13 mouse cellular contexts compared by ENCODE assay signal in genomic region chr9:58373912-58374431, GRCm38 (mm10). TPM values are rescaled to one million over a fixed set of nuclear protein-coding genes. Genes with fewer than 3 reads are reported as not detected.
A peak's percentile ranks its signal among the peaks of the same experiment; 100 is the strongest.
DNase-seq lines count a peak whose midpoint lies in the region; ATAC-seq lines count a peak whose summit lies in the region.
"Had no signal": no experiment of that assay in that cellular context is flagged by ENCODE, and none has a peak within 500 bp of the region (broad histone marks: within the 10 kb centered on the region; RNA-seq: fewer than 3 reads in every experiment).

No protein-coding gene starts in this region.

- H3K27ac ChIP-seq in hindbrain, embryonic 15.5 days (replicated peaks) = no peak overlapping the region
- H3K27ac ChIP-seq in hindbrain, embryonic 14.5 days = no peak overlapping the region
- no peak overlapping the region for H3K27ac ChIP-seq in heart, embryonic 10.5 days
- no peak overlapping the region for H3K27ac ChIP-seq in heart, embryonic 11.5 days (ENCODE audit: low read depth, low read length)

- no peak overlapping the region for H3K4me2 ChIP-seq in hindbrain, embryonic 15.5 days
- H3K4me2 ChIP-seq in hindbrain, embryonic 14.5 days (replicated peaks) = no peak overlapping the region
- H3K4me2 ChIP-seq in heart, embryonic 11.5 days = no peak overlapping the region

- no peak for DNase-seq in hindbrain, embryonic 14.5 days (ENCODE audit: low spot score)
- DNase-seq in cerebellum, postnatal 25 days = peak; percentile 52 to 67
- DNase-seq in layer of hippocampus, postnatal 14 days (ENCODE audit: low spot score in 2 of 2) = peak; percentile 31 to 32
- peak; percentile 62 to 77 for DNase-seq in right cerebral cortex, postnatal 10 days (ENCODE audit: low spot score in 2 of 2)
- no peak for DNase-seq in heart, embryonic 10.5 days (ENCODE audit: low spot score)
- no peak for DNase-seq in adipocyte (ENCODE audit: low spot score)
- DNase-seq: thymus, adult 18-20 months had no signal

- no peaks in the 10 kb centered on the region for H3K9me3 ChIP-seq in hindbrain, embryonic 15.5 days
- no peaks in the 10 kb centered on the region for H3K9me3 ChIP-seq in hindbrain, embryonic 14.5 days (ENCODE audit: control insufficient read depth, low read length)
- H3K9me3 ChIP-seq in heart, embryonic 10.5 days = no peaks in the 10 kb centered on the region
- H3K9me3 ChIP-seq in heart, embryonic 11.5 days (replicated peaks; ENCODE audit: control insufficient read depth, low read length) = no peaks in the 10 kb centered on the region

- peaks cover 24% of the 10 kb centered on the region; the same call in 1 of the 2 replicates for H3K4me1 ChIP-seq in hindbrain, embryonic 15.5 days (replicated peaks)
- H3K4me1 ChIP-seq in hindbrain, embryonic 14.5 days (replicated peaks; ENCODE audit: control insufficient read depth, insufficient read depth, low read length) = peaks cover 18% of the 10 kb centered on the region
- peaks cover 9% of the 10 kb centered on the region for H3K4me1 ChIP-seq in heart, embryonic 10.5 days
- peaks cover 5% of the 10 kb centered on the region for H3K4me1 ChIP-seq in heart, embryonic 11.5 days (ENCODE audit: control insufficient read depth, insufficient read depth, low read length)

- WGBS in hindbrain, embryonic 15.5 days = 43% methylated on average over 12 of the region's 12 CpGs
- WGBS in hindbrain, embryonic 14.5 days = 45% methylated on average over 12 of the region's 12 CpGs
- 75% methylated on average over 12 of the region's 12 CpGs for WGBS in heart, embryonic 10.5 days
- 74% methylated on average over 12 of the region's 12 CpGs for WGBS in heart, embryonic 11.5 days (ENCODE audit: insufficient replicate concordance)

- H3K4me3 ChIP-seq in hindbrain, embryonic 15.5 days = no peak overlapping the region
- no peak overlapping the region for H3K4me3 ChIP-seq in hindbrain, embryonic 14.5 days (replicated peaks; ENCODE audit: low read length)
- H3K4me3 ChIP-seq in heart, embryonic 10.5 days = no peak overlapping the region
- H3K4me3 ChIP-seq in heart, embryonic 11.5 days (ENCODE audit: low read depth, low read length) = no peak overlapping the region

- no peaks in the 10 kb centered on the region for H3K27me3 ChIP-seq in hindbrain, embryonic 15.5 days
- no peaks in the 10 kb centered on the region for H3K27me3 ChIP-seq in hindbrain, embryonic 14.5 days (ENCODE audit: control insufficient read depth, insufficient read depth, low read length)
- 0 out of 2 replicates have a peak, but pooled peaks cover 4% of the 10 kb centered on the region for H3K27me3 ChIP-seq in heart, embryonic 10.5 days (ENCODE audit: insufficient read depth, poor library complexity, severe bottlenecking)
- H3K27me3 ChIP-seq in heart, embryonic 11.5 days (ENCODE audit: control insufficient read depth, insufficient read depth, low read length) = no peaks in the 10 kb centered on the region

- H3K36me3 ChIP-seq in hindbrain, embryonic 15.5 days = no peaks in the 10 kb centered on the region
- H3K36me3 ChIP-seq in hindbrain, embryonic 14.5 days (replicated peaks; ENCODE audit: control insufficient read depth, insufficient read depth) = no peaks in the 10 kb centered on the region
- H3K36me3 ChIP-seq in heart, embryonic 10.5 days = no peaks in the 10 kb centered on the region
- no peaks in the 10 kb centered on the region for H3K36me3 ChIP-seq in heart, embryonic 11.5 days (ENCODE audit: control insufficient read depth, insufficient read depth, low read length)

- peak; percentile 43; the same call in 1 of the 2 replicates for ATAC-seq in hindbrain, embryonic 15.5 days (ENCODE audit: low FRiP score, low read depth)
- no peak for ATAC-seq in hindbrain, embryonic 14.5 days (ENCODE audit: low FRiP score)
- no peak for ATAC-seq in heart, embryonic 11.5 days (replicated peaks; ENCODE audit: insufficient number of reproducible peaks, low FRiP score, low TSS enrichment)
- ATAC-seq: lung, postnatal 0 days had no signal

- H3K9ac ChIP-seq in hindbrain, embryonic 15.5 days = no peak overlapping the region
- H3K9ac ChIP-seq in hindbrain, embryonic 14.5 days = no peak overlapping the region
- no peak overlapping the region for H3K9ac ChIP-seq in heart, embryonic 11.5 days (ENCODE audit: low read depth, low read length)

RNA-seq across cellular contexts. Expression of gene Tbc1d21, which starts 3.7 kb away (rescaled TPM):
- polyA plus RNA-seq in hindbrain, embryonic 15.5 days (2015; fragmentation: Nextera tagmentation; extraction: Ambion mirVana) = not detected in 2 replicates
- polyA plus RNA-seq in hindbrain, embryonic 14.5 days (2014; fragmentation: Nextera tagmentation; extraction: Ambion mirVana) = not detected in 2 replicates
- not detected for total RNA-seq in layer of hippocampus, postnatal 14 days (2021)
- not detected in 2 replicates for polyA plus RNA-seq in heart, embryonic 10.5 days (2016; fragmentation: Nextera tagmentation; extraction: Ambion mirVana)
- not detected in 2 replicates for polyA plus RNA-seq in heart, embryonic 11.5 days (2014; fragmentation: Nextera tagmentation; extraction: Ambion mirVana)
- total RNA-seq: gastrocnemius, adult 8-10 months had no signal
- polyA plus RNA-seq: cortical plate, adult 2 months; limb, embryonic 14.5 days; lung, postnatal 0 days had no signal

Comparison
In these comparisons a context has a peak if more than half of its experiments do, and no peak if none do; other contexts are left out.
1. DNase-seq: peak in cerebellum, postnatal 25 days (2 of 2), layer of hippocampus, postnatal 14 days (2 of 2) and right cerebral cortex, postnatal 10 days (2 of 2); none in hindbrain, embryonic 14.5 days (single experiment), heart, embryonic 10.5 days (single experiment) and adipocyte (single experiment).